Mouse (Mus musculus) brain, embryonic 14.5 days (tissue): ENCODE results near the gene Chchd6. TPM values are rescaled to one million over a fixed set of nuclear protein-coding genes. Genes with fewer than 3 reads are reported as not detected.

ENCODE experiments used
- DNase-seq: peaks from one replicate; pipeline ENCODE4 v3.0.0-alpha.2; 2011; ENCODE audit warnings: low read depth
- CTCF ChIP-seq: fragments of 200-500 bp; IDR thresholded peaks from 2 replicates; pipeline ENCODE4 v1.5.1; 2012; ENCODE audit warnings: inconsistent platforms, mild to moderate bottlenecking, moderate library complexity, borderline replicate concordance; ENCODE audit not compliant: insufficient read depth, insufficient read length; ENCODE audit errors: extremely low read depth
- POLR2A ChIP-seq: fragments of 200-500 bp; IDR thresholded peaks from 2 replicates; pipeline ENCODE4 v1.6.1; 2012; ENCODE audit warnings: mild to moderate bottlenecking, inconsistent platforms, borderline replicate concordance; ENCODE audit not compliant: poor library complexity, insufficient read depth, insufficient read length, severe bottlenecking; ENCODE audit errors: extremely low read depth
- polyA plus RNA-seq: library from polyadenylated mRNA; depleted of rRNA; stranded (reverse); fragments of >200 nt; gene quantifications from 2 replicates; pipeline ENCODE4 v1.2.3, GENCODE M21; 2012

Gene Chchd6
- polyA plus RNA-seq, 1 experiment = 142 TPM

- no peak for TF ChIP-seq CTCF
- TF ChIP-seq POLR2A = no peak
- no peak for DNase-seq
Measured at GRCm38 (mm10) chr6:89428661-89429375, 166.6 kb downstream of the Chchd6 start.

- TF ChIP-seq CTCF = no peak
- DNase-seq = no peak
Measured at GRCm38 (mm10) chr6:89424461-89424860, 171.0 kb downstream of the Chchd6 start.

- TF ChIP-seq POLR2A (no peak), CTCF (no peak)
- no peak for DNase-seq
Measured at GRCm38 (mm10) chr6:89422621-89423020, 172.8 kb downstream of the Chchd6 start.

GRCm38 (mm10) chr6:89421922-89422321 is 173.5 kb downstream of the Chchd6 start:
- TF ChIP-seq CTCF (no peak), POLR2A (no peak)
- no peak for DNase-seq

- DNase-seq = no peak
- TF ChIP-seq CTCF (no peak), POLR2A (no peak)
Measured at GRCm38 (mm10) chr6:89421503-89421902, 173.9 kb downstream of the Chchd6 start.

GRCm38 (mm10) chr6:89420756-89421155 is 174.7 kb downstream of the Chchd6 start:
- TF ChIP-seq CTCF (no peak), POLR2A (no peak)

GRCm38 (mm10) chr6:89420110-89420509 is 175.3 kb downstream of the Chchd6 start:
- DNase-seq = no peak
- no peak for TF ChIP-seq CTCF
- no peak for TF ChIP-seq POLR2A

More at GRCm38 (mm10) chr6:89420756-89421155, 174.7 kb downstream of the Chchd6 start:
- no peak for DNase-seq

GRCm38 (mm10) chr6:89419066-89419815 is 176.2 kb downstream of the Chchd6 start:
- TF ChIP-seq CTCF = no peak
- TF ChIP-seq POLR2A = no peak

GRCm38 (mm10) chr6:89416030-89416595 is 179.3 kb downstream of the Chchd6 start:
- TF ChIP-seq CTCF (no peak), POLR2A (no peak)
- no peak for DNase-seq

More at GRCm38 (mm10) chr6:89419066-89419815, 176.2 kb downstream of the Chchd6 start:
- peak; percentile 37 for DNase-seq

- no peak for DNase-seq
- TF ChIP-seq POLR2A (no peak), CTCF (no peak)
Measured at GRCm38 (mm10) chr6:89415091-89415490, 180.4 kb downstream of the Chchd6 start.

GRCm38 (mm10) chr6:89414126-89414525 is 181.3 kb downstream of the Chchd6 start:
- no peak for DNase-seq
- no peak for TF ChIP-seq CTCF
- TF ChIP-seq POLR2A = no peak
